In genomic region chr17:83097998-83098397, GRCm38 (mm10) we compare ENCODE assay signal across 26 mouse cellular contexts.
DNase-seq lines count a peak whose midpoint lies in the region; ATAC-seq and TF ChIP-seq lines count a peak whose summit lies in the region.
"Had no signal": no experiment of that assay in that cellular context is flagged by ENCODE, and none has a peak within 500 bp of the region (broad histone marks: within the 10 kb centered on the region; RNA-seq: fewer than 3 reads in every experiment).

No protein-coding gene starts in this region.

- no peak overlapping the region for H3K4me3 ChIP-seq in embryonic facial prominence, embryonic 15.5 days (replicated peaks)
- no peak overlapping the region for H3K4me3 ChIP-seq in embryonic facial prominence, embryonic 10.5 days
- H3K4me3 ChIP-seq in hindbrain, embryonic 13.5 days, result no peak overlapping the region
- no peak overlapping the region for H3K4me3 ChIP-seq in hindbrain, embryonic 10.5 days
- H3K4me3 ChIP-seq in midbrain, postnatal 0 days (ENCODE audit: low read depth, low read length), result no peak overlapping the region
- no peak overlapping the region for H3K4me3 ChIP-seq in midbrain, embryonic 10.5 days
- 0 out of 2 replicates have a peak overlapping the region, but pooled peaks have one; percentile 16 for H3K4me3 ChIP-seq in neural tube, embryonic 15.5 days (replicated peaks)
- H3K4me3 ChIP-seq: embryonic facial prominence, embryonic 12.5 days; forebrain, embryonic 10.5 days; gastrocnemius, adult 2 months; heart, embryonic 13.5 days; intestine, embryonic 15.5 days; layer of hippocampus, adult 2 months; liver, embryonic 13.5 days had no signal

- 64% methylated on average over 16 of the region's 16 CpGs for WGBS in embryonic facial prominence, embryonic 15.5 days
- WGBS in embryonic facial prominence, embryonic 10.5 days, result 90% methylated on average over 16 of the region's 16 CpGs
- WGBS in hindbrain, embryonic 13.5 days, result 66% methylated on average over 16 of the region's 16 CpGs
- WGBS in hindbrain, embryonic 10.5 days, result 84% methylated on average over 16 of the region's 16 CpGs
- 74% methylated on average over 16 of the region's 16 CpGs for WGBS in midbrain, postnatal 0 days
- WGBS in midbrain, embryonic 10.5 days, result 94% methylated on average over 16 of the region's 16 CpGs
- WGBS in neural tube, embryonic 15.5 days, result 53% methylated on average over 16 of the region's 16 CpGs

- peaks cover 66% of the 10 kb centered on the region for H3K27me3 ChIP-seq in embryonic facial prominence, embryonic 15.5 days
- peaks cover 44% of the 10 kb centered on the region for H3K27me3 ChIP-seq in embryonic facial prominence, embryonic 10.5 days (replicated peaks; ENCODE audit: low read depth, poor library complexity, severe bottlenecking)
- H3K27me3 ChIP-seq in hindbrain, embryonic 13.5 days, result 0 out of 2 replicates have a peak, but pooled peaks cover 3% of the 10 kb centered on the region
- H3K27me3 ChIP-seq in hindbrain, embryonic 10.5 days (ENCODE audit: insufficient read depth, poor library complexity, severe bottlenecking), result peaks cover 37% of the 10 kb centered on the region
- no peaks in the 10 kb centered on the region for H3K27me3 ChIP-seq in midbrain, postnatal 0 days (ENCODE audit: insufficient read depth, low read length)
- peaks cover 80% of the 10 kb centered on the region for H3K27me3 ChIP-seq in midbrain, embryonic 10.5 days (ENCODE audit: low read depth, poor library complexity, severe bottlenecking)
- H3K27me3 ChIP-seq in neural tube, embryonic 15.5 days (replicated peaks), result no peaks in the 10 kb centered on the region
- H3K27me3 ChIP-seq: heart, embryonic 13.5 days; intestine, embryonic 15.5 days; liver, embryonic 13.5 days had no signal

- peaks cover 24% of the 10 kb centered on the region for H3K4me1 ChIP-seq in embryonic facial prominence, embryonic 15.5 days
- H3K4me1 ChIP-seq in embryonic facial prominence, embryonic 10.5 days, result peaks cover 54% of the 10 kb centered on the region
- peaks cover 17% of the 10 kb centered on the region; the same call in 1 of the 2 replicates for H3K4me1 ChIP-seq in hindbrain, embryonic 13.5 days (replicated peaks)
- peaks cover 20% of the 10 kb centered on the region for H3K4me1 ChIP-seq in hindbrain, embryonic 10.5 days (replicated peaks)
- no peaks in the 10 kb centered on the region for H3K4me1 ChIP-seq in midbrain, postnatal 0 days (ENCODE audit: insufficient read depth, low read length)
- H3K4me1 ChIP-seq in midbrain, embryonic 10.5 days, result peaks cover 12% of the 10 kb centered on the region
- peaks cover 15% of the 10 kb centered on the region for H3K4me1 ChIP-seq in neural tube, embryonic 15.5 days
- H3K4me1 ChIP-seq: liver, embryonic 13.5 days had no signal

- DNase-seq in embryonic facial prominence, embryonic 10.5 days (ENCODE audit: low spot score), result no peak
- no peak for DNase-seq in hindbrain, embryonic 10.5 days (ENCODE audit: low spot score)
- peak; percentile 46 for DNase-seq in midbrain, postnatal 0 days (ENCODE audit: low spot score)
- DNase-seq in midbrain, embryonic 10.5 days (ENCODE audit: low spot score), result no peak
- no peak for DNase-seq in layer of hippocampus, adult 9-10 months (ENCODE audit: low spot score)
- DNase-seq: adrenal gland, adult 8-10 months; cerebellum, adult 8-10 months; cerebellum, postnatal 25 days; gastrocnemius, adult 2 months; gastrocnemius, postnatal 36 days; heart, postnatal 10 days; kidney, adult 2 months; kidney, postnatal 36 days; liver, embryonic 13.5 days; lung, adult 2 months; lung, postnatal 10 days had no signal

- no peak for TF ChIP-seq CTCF in midbrain, postnatal 0 days (IDR thresholded peaks at IDR 0.05)

- H3K9ac ChIP-seq in embryonic facial prominence, embryonic 15.5 days, result no peak overlapping the region
- no peak overlapping the region for H3K9ac ChIP-seq in hindbrain, embryonic 13.5 days
- H3K9ac ChIP-seq in midbrain, postnatal 0 days (replicated peaks; ENCODE audit: low read length, poor library complexity, severe bottlenecking), result no peak overlapping the region
- H3K9ac ChIP-seq in neural tube, embryonic 15.5 days (replicated peaks), result no peak overlapping the region; the same call in 1 of the 2 replicates
- H3K9ac ChIP-seq: embryonic facial prominence, embryonic 12.5 days; heart, embryonic 13.5 days; intestine, embryonic 15.5 days; liver, embryonic 13.5 days had no signal

- H3K4me2 ChIP-seq in embryonic facial prominence, embryonic 15.5 days (replicated peaks), result peak overlapping the region; percentile 15; the same call in 1 of the 2 replicates
- no peak overlapping the region for H3K4me2 ChIP-seq in hindbrain, embryonic 13.5 days
- H3K4me2 ChIP-seq in midbrain, postnatal 0 days (ENCODE audit: low read depth, low read length, poor library complexity, severe bottlenecking), result no peak overlapping the region
- peak overlapping the region; percentile 45 for H3K4me2 ChIP-seq in neural tube, embryonic 15.5 days
- H3K4me2 ChIP-seq: embryonic facial prominence, embryonic 12.5 days; heart, embryonic 13.5 days; intestine, embryonic 15.5 days; liver, embryonic 13.5 days had no signal

- H3K27ac ChIP-seq in embryonic facial prominence, embryonic 15.5 days (replicated peaks), result no peak overlapping the region
- H3K27ac ChIP-seq in embryonic facial prominence, embryonic 10.5 days (replicated peaks), result no peak overlapping the region
- H3K27ac ChIP-seq in hindbrain, embryonic 13.5 days, result peak overlapping the region; percentile 18; the same call in 1 of the 2 replicates
- no peak overlapping the region for H3K27ac ChIP-seq in hindbrain, embryonic 10.5 days
- no peak overlapping the region for H3K27ac ChIP-seq in midbrain, postnatal 0 days (ENCODE audit: low read depth, low read length)
- no peak overlapping the region for H3K27ac ChIP-seq in midbrain, embryonic 10.5 days (replicated peaks)
- H3K27ac ChIP-seq in neural tube, embryonic 15.5 days (replicated peaks), result 0 out of 2 replicates have a peak overlapping the region, but pooled peaks have one; percentile 34
- H3K27ac ChIP-seq: forebrain, embryonic 10.5 days; heart, embryonic 13.5 days; intestine, embryonic 15.5 days; layer of hippocampus, adult 2 months; liver, embryonic 13.5 days; macrophage had no signal

- H3K36me3 ChIP-seq in embryonic facial prominence, embryonic 15.5 days, result no peaks in the 10 kb centered on the region
- H3K36me3 ChIP-seq in embryonic facial prominence, embryonic 10.5 days (replicated peaks), result no peaks in the 10 kb centered on the region
- no peaks in the 10 kb centered on the region for H3K36me3 ChIP-seq in hindbrain, embryonic 13.5 days
- H3K36me3 ChIP-seq in hindbrain, embryonic 10.5 days, result no peaks in the 10 kb centered on the region
- no peaks in the 10 kb centered on the region for H3K36me3 ChIP-seq in midbrain, postnatal 0 days (ENCODE audit: insufficient read depth, low read length)
- H3K36me3 ChIP-seq in midbrain, embryonic 10.5 days, result no peaks in the 10 kb centered on the region
- no peaks in the 10 kb centered on the region for H3K36me3 ChIP-seq in neural tube, embryonic 15.5 days
- H3K36me3 ChIP-seq: embryonic facial prominence, embryonic 12.5 days; forebrain, embryonic 10.5 days; G1E; heart, embryonic 13.5 days; intestine, embryonic 15.5 days; liver, embryonic 13.5 days had no signal

- ATAC-seq in embryonic facial prominence, embryonic 15.5 days (ENCODE audit: insufficient number of reproducible peaks, low FRiP score, low TSS enrichment, low read depth), result no peak
- no peak for ATAC-seq in hindbrain, embryonic 13.5 days (ENCODE audit: low FRiP score)
- 0 out of 2 replicates have a peak, but pooled peaks have one; percentile 23 for ATAC-seq in midbrain, postnatal 0 days (ENCODE audit: low FRiP score)
- ATAC-seq in neural tube, embryonic 15.5 days (ENCODE audit: low FRiP score), result peak; percentile 83; the same call in 1 of the 2 replicates
- ATAC-seq: intestine, embryonic 15.5 days had no signal

- no peaks in the 10 kb centered on the region for H3K9me3 ChIP-seq in embryonic facial prominence, embryonic 15.5 days (replicated peaks)
- H3K9me3 ChIP-seq in embryonic facial prominence, embryonic 10.5 days, result no peaks in the 10 kb centered on the region
- no peaks in the 10 kb centered on the region for H3K9me3 ChIP-seq in hindbrain, embryonic 13.5 days
- H3K9me3 ChIP-seq in hindbrain, embryonic 10.5 days, result no peaks in the 10 kb centered on the region
- H3K9me3 ChIP-seq in midbrain, postnatal 0 days (ENCODE audit: low read length), result no peaks in the 10 kb centered on the region
- H3K9me3 ChIP-seq in midbrain, embryonic 10.5 days (replicated peaks), result no peaks in the 10 kb centered on the region
- H3K9me3 ChIP-seq in neural tube, embryonic 15.5 days (replicated peaks), result no peaks in the 10 kb centered on the region
- H3K9me3 ChIP-seq: embryonic facial prominence, embryonic 12.5 days; forebrain, embryonic 10.5 days; heart, embryonic 13.5 days; intestine, embryonic 15.5 days; liver, embryonic 13.5 days had no signal

Comparison
In these comparisons a context has a peak if more than half of its experiments do, and no peak if none do; other contexts are left out.
1. H3K27ac ChIP-seq: peak in hindbrain, embryonic 13.5 days (single experiment) and neural tube, embryonic 15.5 days (single experiment); none in embryonic facial prominence, embryonic 15.5 days (single experiment), embryonic facial prominence, embryonic 10.5 days (single experiment), hindbrain, embryonic 10.5 days (single experiment), midbrain, postnatal 0 days (single experiment) and midbrain, embryonic 10.5 days (single experiment).
2. ATAC-seq: peak in midbrain, postnatal 0 days (single experiment) and neural tube, embryonic 15.5 days (single experiment); none in embryonic facial prominence, embryonic 15.5 days (single experiment) and hindbrain, embryonic 13.5 days (single experiment).
3. H3K4me2 ChIP-seq: peak in embryonic facial prominence, embryonic 15.5 days (single experiment) and neural tube, embryonic 15.5 days (single experiment); none in hindbrain, embryonic 13.5 days (single experiment) and midbrain, postnatal 0 days (single experiment).